Mouse (Mus musculus): ENCODE measurements around the gene Aff1. TPM values are rescaled to one million over a fixed set of nuclear protein-coding genes. Genes with fewer than 3 reads are reported as not detected.

The Aff1 gene
- total and polyA plus RNA-seq, 2 experiments, result 4.1 to 6.5 TPM

DNA sequence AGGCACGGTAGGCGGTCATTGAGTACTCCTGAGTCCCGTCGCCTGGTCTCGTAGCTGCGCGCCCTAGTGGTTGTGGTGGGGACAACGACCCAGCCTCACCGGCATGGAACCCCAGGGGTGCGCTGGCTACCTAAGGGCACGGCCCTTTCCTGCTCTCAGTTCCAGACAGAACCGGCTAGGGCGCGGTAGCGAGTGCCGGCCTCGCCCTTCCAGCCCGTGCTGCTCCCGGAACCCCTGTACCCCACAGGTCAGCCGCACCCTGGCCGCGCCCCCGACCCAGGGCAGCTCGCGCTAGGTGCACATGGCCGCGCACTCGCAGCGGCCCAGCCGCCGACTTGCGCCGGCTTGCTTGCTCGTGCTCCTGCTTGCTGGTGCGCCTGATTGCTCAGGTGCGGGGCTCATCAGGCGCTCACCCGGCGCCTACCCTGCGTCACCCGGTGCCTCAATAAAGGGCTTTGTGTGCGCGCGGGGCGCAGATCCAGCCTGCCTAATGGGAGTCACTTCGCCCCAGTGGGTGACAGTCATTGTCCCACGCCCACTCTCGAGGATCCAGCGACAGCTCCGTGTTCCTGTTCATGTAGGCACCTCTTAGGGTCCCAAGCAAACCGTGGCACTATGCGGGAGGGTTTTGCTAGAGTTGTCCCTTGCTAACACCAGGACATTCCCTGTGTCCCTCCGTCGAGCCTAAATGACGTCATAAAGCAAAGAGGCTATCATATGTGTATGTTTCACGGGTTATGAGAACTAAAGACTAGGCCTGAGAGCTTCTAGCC lies 36.6 kb upstream of the Aff1 start, which contains the start of gene 1700016H13Rik:
TSS of gene 1700016H13Rik (minus strand) at position 665 of the 773 bp plus-strand sequence.
- H3K27me3 ChIP-seq (ENCODE audit: control insufficient read depth, insufficient read depth, low read length), result 0 out of 2 replicates have a peak, but pooled peaks cover 2% of the 10 kb centered on the region
- WGBS, result 3% methylated on average over 55 of the region's 56 CpGs
- DNase-seq (ENCODE audit: extremely low read depth, low read depth, low spot score), result peak; percentile 13

DNA sequence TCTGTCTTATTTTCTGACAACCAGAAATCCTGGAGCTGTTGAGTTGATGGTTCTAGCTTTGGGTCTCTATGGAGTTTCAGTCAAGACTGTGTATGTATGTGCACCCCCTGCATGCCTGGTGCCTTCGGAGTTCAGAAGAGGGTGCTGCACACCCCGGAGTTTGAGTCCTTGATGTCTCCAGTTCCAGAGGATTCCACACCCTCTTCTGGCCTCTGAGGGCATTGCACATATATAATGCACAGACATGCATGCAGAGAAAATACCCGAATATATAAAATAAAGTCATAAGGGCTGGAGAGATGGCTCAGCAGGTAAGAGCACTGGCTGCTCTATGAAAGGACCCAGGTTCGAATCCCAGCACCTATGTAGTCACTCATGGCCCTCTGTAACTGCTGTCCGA lies 33.3 kb upstream of the Aff1 start:
- H3K27ac ChIP-seq (replicated peaks; ENCODE audit: insufficient read depth, low read depth, low read length), result no peak overlapping the region
- H3K79me2 ChIP-seq (ENCODE audit: control insufficient read depth, insufficient read depth, low read length), result no peaks in the 10 kb centered on the region
- no peak for DNase-seq (ENCODE audit: extremely low read depth, low read depth, low spot score)
- 0 out of 2 replicates have a peak, but pooled peaks cover 2% of the 10 kb centered on the region for H3K27me3 ChIP-seq (ENCODE audit: control insufficient read depth, insufficient read depth, low read length)
- no peak overlapping the region for H3K4me3 ChIP-seq (ENCODE audit: insufficient read depth, low read depth, low read length)
- no peak overlapping the region for H3K9ac ChIP-seq (ENCODE audit: low read depth, low read length)
- H3K4me1 ChIP-seq (ENCODE audit: control insufficient read depth, insufficient read depth, low read length), result peaks cover 3% of the 10 kb centered on the region; the same call in 1 of the 2 replicates
- no peak for TF ChIP-seq CTCF (IDR thresholded peaks at IDR 0.05; ENCODE audit: low read depth, low read length)
- no peak for TF ChIP-seq POLR2A (IDR thresholded peaks at IDR 0.05; ENCODE audit: extremely low read depth, insufficient read depth, low read length)
- H3K36me3 ChIP-seq (ENCODE audit: control insufficient read depth, insufficient read depth, low read length), result no peaks in the 10 kb centered on the region
- 59% methylated on average over 5 of the region's 5 CpGs for WGBS

More for the DNA sequence above, 36.6 kb upstream of the Aff1 start, which contains the start of gene 1700016H13Rik:
- no peak within 1 kb of the TSS for H3K27ac ChIP-seq (replicated peaks; ENCODE audit: insufficient read depth, low read depth, low read length)
- H3K4me1 ChIP-seq (ENCODE audit: control insufficient read depth, insufficient read depth, low read length), result peaks cover 3% of the 10 kb centered on the region; the same call in 1 of the 2 replicates
- TF ChIP-seq CTCF (IDR thresholded peaks at IDR 0.05; ENCODE audit: low read depth, low read length) (peak; percentile 79), POLR2A (IDR thresholded peaks at IDR 0.05; ENCODE audit: extremely low read depth, insufficient read depth, low read length) (no peak)
- peak within 1 kb of the TSS; percentile 72 for H3K4me3 ChIP-seq (ENCODE audit: insufficient read depth, low read depth, low read length)
- H3K9ac ChIP-seq (ENCODE audit: low read depth, low read length), result peak within 1 kb of the TSS; percentile 72
- no peaks in the 10 kb centered on the region for H3K36me3 ChIP-seq (ENCODE audit: control insufficient read depth, insufficient read depth, low read length)
- no peaks in the 10 kb centered on the region for H3K79me2 ChIP-seq (ENCODE audit: control insufficient read depth, insufficient read depth, low read length)

DNA sequence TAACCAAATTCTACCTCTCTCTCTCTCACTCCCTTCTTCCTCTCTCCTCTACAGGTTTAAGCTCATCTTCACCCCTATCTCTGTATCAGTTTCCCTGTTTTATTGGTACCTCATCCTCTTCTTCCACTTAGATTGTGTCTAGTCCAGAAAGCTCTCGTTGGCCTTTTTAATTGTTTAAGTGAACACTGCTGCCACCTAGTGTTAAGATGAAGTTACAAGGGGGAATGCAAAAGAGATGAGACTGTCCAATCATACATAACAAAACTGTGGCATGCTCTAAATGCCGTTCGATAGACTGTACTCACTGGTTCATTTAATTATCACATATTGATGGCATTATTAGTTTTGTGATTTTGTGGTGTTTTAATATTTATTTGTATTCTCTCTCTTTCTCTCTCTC lies 32.6 kb upstream of the Aff1 start:
- H3K4me3 ChIP-seq (ENCODE audit: insufficient read depth, low read depth, low read length), result no peak overlapping the region
- no peak overlapping the region for H3K9ac ChIP-seq (ENCODE audit: low read depth, low read length)
- TF ChIP-seq CTCF (IDR thresholded peaks at IDR 0.05; ENCODE audit: low read depth, low read length) (peak; percentile 35), POLR2A (IDR thresholded peaks at IDR 0.05; ENCODE audit: extremely low read depth, insufficient read depth, low read length) (no peak)
- no peaks in the 10 kb centered on the region for H3K79me2 ChIP-seq (ENCODE audit: control insufficient read depth, insufficient read depth, low read length)
- H3K27me3 ChIP-seq (ENCODE audit: control insufficient read depth, insufficient read depth, low read length), result 0 out of 2 replicates have a peak, but pooled peaks cover 2% of the 10 kb centered on the region
- WGBS, result 16% methylated on average over 3 of the region's 3 CpGs
- peak; percentile 49 for DNase-seq (ENCODE audit: extremely low read depth, low read depth, low spot score)
- H3K4me1 ChIP-seq (ENCODE audit: control insufficient read depth, insufficient read depth, low read length), result peaks cover 3% of the 10 kb centered on the region; the same call in 1 of the 2 replicates
- H3K27ac ChIP-seq (replicated peaks; ENCODE audit: insufficient read depth, low read depth, low read length), result no peak overlapping the region
- H3K36me3 ChIP-seq (ENCODE audit: control insufficient read depth, insufficient read depth, low read length), result no peaks in the 10 kb centered on the region

DNA sequence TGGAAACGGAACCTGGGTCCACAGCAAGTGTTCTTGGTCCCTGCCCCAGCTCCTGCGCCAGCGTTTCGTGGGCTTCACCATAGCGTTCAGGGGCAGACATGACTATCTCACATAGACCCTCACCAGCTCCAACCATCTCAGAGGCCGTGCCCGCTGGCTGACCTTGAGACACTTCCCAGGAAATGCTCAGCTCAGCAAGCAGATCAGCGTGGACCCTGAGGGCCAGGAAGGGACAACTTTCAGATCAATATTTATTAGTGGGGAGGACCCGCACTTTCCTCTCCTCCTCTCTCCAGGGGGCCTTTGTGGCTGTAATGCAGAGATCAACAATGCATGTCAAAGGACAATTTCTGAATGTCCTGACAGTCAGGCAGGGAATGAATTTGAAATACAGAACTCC lies 27.2 kb upstream of the Aff1 start:
- Histone ChIP-seq H3K36me3 (ENCODE audit: control insufficient read depth, insufficient read depth, low read length) (no peaks in the 10 kb centered on the region), H3K27me3 (ENCODE audit: control insufficient read depth, insufficient read depth, low read length) (no peaks in the 10 kb centered on the region), H3K9ac (ENCODE audit: low read depth, low read length) (no peak overlapping the region), H3K79me2 (ENCODE audit: control insufficient read depth, insufficient read depth, low read length) (no peaks in the 10 kb centered on the region), H3K4me1 (ENCODE audit: control insufficient read depth, insufficient read depth, low read length) (no peaks in the 10 kb centered on the region), H3K4me3 (ENCODE audit: insufficient read depth, low read depth, low read length) (no peak overlapping the region), H3K27ac (replicated peaks; ENCODE audit: insufficient read depth, low read depth, low read length) (no peak overlapping the region)
- WGBS, result 80% methylated on average over 9 of the region's 9 CpGs
- TF ChIP-seq POLR2A (IDR thresholded peaks at IDR 0.05; ENCODE audit: extremely low read depth, insufficient read depth, low read length) (no peak), CTCF (IDR thresholded peaks at IDR 0.05; ENCODE audit: low read depth, low read length) (no peak)
- DNase-seq (ENCODE audit: extremely low read depth, low read depth, low spot score), result no peak

DNA sequence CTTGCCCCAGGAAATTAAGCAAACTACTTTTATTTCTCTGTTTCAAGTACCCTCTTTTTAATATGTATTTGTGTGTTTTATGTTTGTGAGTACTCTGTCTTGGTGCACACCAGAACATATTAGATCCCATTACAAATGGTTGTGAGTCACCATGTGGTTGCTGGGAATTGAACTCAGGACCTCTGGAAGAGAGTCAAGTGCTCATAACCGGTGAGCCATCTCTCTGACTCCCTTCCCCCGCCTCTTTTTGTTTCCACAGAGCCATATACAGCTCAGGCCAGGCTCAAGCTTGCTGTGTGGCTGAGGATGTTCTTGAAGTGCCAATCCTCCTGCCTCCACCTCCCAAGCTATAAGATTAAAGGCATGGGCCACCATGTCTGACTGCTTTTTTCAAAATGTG lies 26.3 kb upstream of the Aff1 start:
- DNase-seq (ENCODE audit: extremely low read depth, low read depth, low spot score), result no peak
- 71% methylated on average over 2 of the region's 2 CpGs for WGBS
- Histone ChIP-seq H3K27me3 (ENCODE audit: control insufficient read depth, insufficient read depth, low read length) (no peaks in the 10 kb centered on the region; the same call in 1 of the 2 replicates), H3K9ac (ENCODE audit: low read depth, low read length) (no peak overlapping the region), H3K79me2 (ENCODE audit: control insufficient read depth, insufficient read depth, low read length) (no peaks in the 10 kb centered on the region), H3K4me1 (ENCODE audit: control insufficient read depth, insufficient read depth, low read length) (no peaks in the 10 kb centered on the region), H3K27ac (replicated peaks; ENCODE audit: insufficient read depth, low read depth, low read length) (no peak overlapping the region), H3K36me3 (ENCODE audit: control insufficient read depth, insufficient read depth, low read length) (no peaks in the 10 kb centered on the region), H3K4me3 (ENCODE audit: insufficient read depth, low read depth, low read length) (no peak overlapping the region)
- TF ChIP-seq CTCF (IDR thresholded peaks at IDR 0.05; ENCODE audit: low read depth, low read length), result no peak
- TF ChIP-seq POLR2A (IDR thresholded peaks at IDR 0.05; ENCODE audit: extremely low read depth, insufficient read depth, low read length), result no peak

DNA sequence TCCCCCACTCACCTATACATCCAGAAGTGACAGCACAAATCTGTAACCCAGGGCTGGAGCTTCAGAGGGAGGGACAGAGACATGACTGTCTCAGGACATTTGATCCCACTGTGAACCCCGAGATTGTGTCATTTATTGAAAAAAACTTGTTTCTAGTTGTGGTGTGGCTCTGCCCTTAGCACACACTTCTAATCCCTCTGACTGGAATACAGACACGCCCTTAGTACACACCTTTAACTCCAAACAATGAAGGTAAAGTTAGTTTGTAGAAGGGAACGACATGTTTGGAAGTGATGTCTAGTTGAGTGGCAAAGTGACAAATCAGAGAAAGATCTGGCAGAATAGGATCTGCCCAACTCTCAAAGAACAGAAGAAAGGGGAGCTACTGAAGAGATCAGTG lies 20.3 kb upstream of the Aff1 start:
- no peak overlapping the region for H3K4me3 ChIP-seq (ENCODE audit: insufficient read depth, low read depth, low read length)
- H3K36me3 ChIP-seq (ENCODE audit: control insufficient read depth, insufficient read depth, low read length), result no peaks in the 10 kb centered on the region
- H3K27me3 ChIP-seq (ENCODE audit: control insufficient read depth, insufficient read depth, low read length), result no peaks in the 10 kb centered on the region; the same call in 1 of the 2 replicates
- 55% methylated on average over 3 of the region's 3 CpGs for WGBS
- DNase-seq (ENCODE audit: extremely low read depth, low read depth, low spot score), result no peak
- no peaks in the 10 kb centered on the region for H3K79me2 ChIP-seq (ENCODE audit: control insufficient read depth, insufficient read depth, low read length)
- no peaks in the 10 kb centered on the region for H3K4me1 ChIP-seq (ENCODE audit: control insufficient read depth, insufficient read depth, low read length)
- H3K27ac ChIP-seq (replicated peaks; ENCODE audit: insufficient read depth, low read depth, low read length), result no peak overlapping the region
- H3K9ac ChIP-seq (ENCODE audit: low read depth, low read length), result no peak overlapping the region
- TF ChIP-seq POLR2A (IDR thresholded peaks at IDR 0.05; ENCODE audit: extremely low read depth, insufficient read depth, low read length) (no peak), CTCF (IDR thresholded peaks at IDR 0.05; ENCODE audit: low read depth, low read length) (no peak)

All from liver, adult 2 months (tissue).